Mouse (Mus musculus): Measurements from ENCODE around the gene Ttll11. TPM values are rescaled to one million over a fixed set of nuclear protein-coding genes. Genes with fewer than 3 reads are reported as not detected.

Gene Ttll11
- polyA plus RNA-seq, 1 experiment, result 0.91 TPM

GRCm38 (mm10) chr2:35799073-35799472 lies 180.6 kb downstream of the Ttll11 start:
- H3K27ac ChIP-seq (ENCODE audit: insufficient read depth, low read depth, low read length), result no peak overlapping the region
- H3K4me1 ChIP-seq (ENCODE audit: control insufficient read depth, insufficient read depth, insufficient read length, low read length), result no peaks in the 10 kb centered on the region
- TF ChIP-seq CTCF (IDR thresholded peaks at IDR 0.05; ENCODE audit: extremely low read depth, insufficient read length, insufficient replicate concordance, low read depth, low read length) (no peak), POLR2A (IDR thresholded peaks at IDR 0.05; ENCODE audit: low read depth, low read length) (no peak)
- H3K27me3 ChIP-seq (ENCODE audit: control insufficient read depth, insufficient read depth, low read length), result no peaks in the 10 kb centered on the region
- no peak overlapping the region for H3K4me3 ChIP-seq (ENCODE audit: low read depth, low read length)
- H3K36me3 ChIP-seq (ENCODE audit: control insufficient read depth, insufficient read depth, low read length), result no peaks in the 10 kb centered on the region
- 75% methylated on average over 6 of the region's 6 CpGs for WGBS

GRCm38 (mm10) chr2:35797998-35798397 lies 181.7 kb downstream of the Ttll11 start:
- H3K4me3 ChIP-seq (ENCODE audit: low read depth, low read length), result no peak overlapping the region
- no peak overlapping the region for H3K27ac ChIP-seq (ENCODE audit: insufficient read depth, low read depth, low read length)
- no peaks in the 10 kb centered on the region for H3K27me3 ChIP-seq (ENCODE audit: control insufficient read depth, insufficient read depth, low read length)
- H3K36me3 ChIP-seq (ENCODE audit: control insufficient read depth, insufficient read depth, low read length), result no peaks in the 10 kb centered on the region
- no peaks in the 10 kb centered on the region for H3K4me1 ChIP-seq (ENCODE audit: control insufficient read depth, insufficient read depth, insufficient read length, low read length)
- TF ChIP-seq POLR2A (IDR thresholded peaks at IDR 0.05; ENCODE audit: low read depth, low read length), result no peak
- no peak for TF ChIP-seq CTCF (IDR thresholded peaks at IDR 0.05; ENCODE audit: extremely low read depth, insufficient read length, insufficient replicate concordance, low read depth, low read length)
- 62% methylated on average over 8 of the region's 8 CpGs for WGBS

- Histone ChIP-seq H3K4me1 (ENCODE audit: control insufficient read depth, insufficient read depth, insufficient read length, low read length) (no peaks in the 10 kb centered on the region), H3K36me3 (ENCODE audit: control insufficient read depth, insufficient read depth, low read length) (no peaks in the 10 kb centered on the region), H3K4me3 (ENCODE audit: low read depth, low read length) (no peak overlapping the region), H3K27ac (ENCODE audit: insufficient read depth, low read depth, low read length) (no peak overlapping the region), H3K27me3 (ENCODE audit: control insufficient read depth, insufficient read depth, low read length) (no peaks in the 10 kb centered on the region)
- WGBS, result 87% methylated on average over 27 of the region's 27 CpGs
- TF ChIP-seq POLR2A (IDR thresholded peaks at IDR 0.05; ENCODE audit: low read depth, low read length) (no peak), CTCF (IDR thresholded peaks at IDR 0.05; ENCODE audit: extremely low read depth, insufficient read length, insufficient replicate concordance, low read depth, low read length) (no peak)
Observed at GRCm38 (mm10) chr2:35789362-35790326, 190.1 kb downstream of the Ttll11 start.

- no peak overlapping the region for H3K27ac ChIP-seq (ENCODE audit: insufficient read depth, low read depth, low read length)
- H3K4me1 ChIP-seq (ENCODE audit: control insufficient read depth, insufficient read depth, insufficient read length, low read length), result no peaks in the 10 kb centered on the region
- no peak overlapping the region for H3K4me3 ChIP-seq (ENCODE audit: low read depth, low read length)
- no peaks in the 10 kb centered on the region for H3K27me3 ChIP-seq (ENCODE audit: control insufficient read depth, insufficient read depth, low read length)
- WGBS, result 94% methylated on average over 7 of the region's 7 CpGs
- no peaks in the 10 kb centered on the region for H3K36me3 ChIP-seq (ENCODE audit: control insufficient read depth, insufficient read depth, low read length)
- TF ChIP-seq CTCF (IDR thresholded peaks at IDR 0.05; ENCODE audit: extremely low read depth, insufficient read length, insufficient replicate concordance, low read depth, low read length) (no peak), POLR2A (IDR thresholded peaks at IDR 0.05; ENCODE audit: low read depth, low read length) (no peak)
Observed at GRCm38 (mm10) chr2:35785877-35786276, 193.8 kb downstream of the Ttll11 start.

GRCm38 (mm10) chr2:35783368-35783767 lies 196.3 kb downstream of the Ttll11 start:
- no peaks in the 10 kb centered on the region for H3K36me3 ChIP-seq (ENCODE audit: control insufficient read depth, insufficient read depth, low read length)
- H3K27ac ChIP-seq (ENCODE audit: insufficient read depth, low read depth, low read length), result no peak overlapping the region
- no peak overlapping the region for H3K4me3 ChIP-seq (ENCODE audit: low read depth, low read length)
- 26% methylated on average over 10 of the region's 10 CpGs for WGBS
- TF ChIP-seq POLR2A (IDR thresholded peaks at IDR 0.05; ENCODE audit: low read depth, low read length), result no peak
- TF ChIP-seq CTCF (IDR thresholded peaks at IDR 0.05; ENCODE audit: extremely low read depth, insufficient read length, insufficient replicate concordance, low read depth, low read length), result no peak
- H3K27me3 ChIP-seq (ENCODE audit: control insufficient read depth, insufficient read depth, low read length), result no peaks in the 10 kb centered on the region
- no peaks in the 10 kb centered on the region for H3K4me1 ChIP-seq (ENCODE audit: control insufficient read depth, insufficient read depth, insufficient read length, low read length)

GRCm38 (mm10) chr2:35779266-35779665 lies 200.4 kb downstream of the Ttll11 start:
- no peaks in the 10 kb centered on the region for H3K36me3 ChIP-seq (ENCODE audit: control insufficient read depth, insufficient read depth, low read length)
- no peak for TF ChIP-seq POLR2A (IDR thresholded peaks at IDR 0.05; ENCODE audit: low read depth, low read length)
- TF ChIP-seq CTCF (IDR thresholded peaks at IDR 0.05; ENCODE audit: extremely low read depth, insufficient read length, insufficient replicate concordance, low read depth, low read length), result no peak
- 90% methylated on average over 5 of the region's 5 CpGs for WGBS
- no peak overlapping the region for H3K27ac ChIP-seq (ENCODE audit: insufficient read depth, low read depth, low read length)
- no peak overlapping the region for H3K4me3 ChIP-seq (ENCODE audit: low read depth, low read length)
- H3K27me3 ChIP-seq (ENCODE audit: control insufficient read depth, insufficient read depth, low read length), result no peaks in the 10 kb centered on the region
- no peaks in the 10 kb centered on the region for H3K4me1 ChIP-seq (ENCODE audit: control insufficient read depth, insufficient read depth, insufficient read length, low read length)

- Histone ChIP-seq H3K27ac (ENCODE audit: insufficient read depth, low read depth, low read length) (no peak overlapping the region), H3K4me3 (ENCODE audit: low read depth, low read length) (no peak overlapping the region), H3K36me3 (ENCODE audit: control insufficient read depth, insufficient read depth, low read length) (no peaks in the 10 kb centered on the region), H3K4me1 (ENCODE audit: control insufficient read depth, insufficient read depth, insufficient read length, low read length) (no peaks in the 10 kb centered on the region), H3K27me3 (ENCODE audit: control insufficient read depth, insufficient read depth, low read length) (no peaks in the 10 kb centered on the region)
- TF ChIP-seq POLR2A (IDR thresholded peaks at IDR 0.05; ENCODE audit: low read depth, low read length) (no peak), CTCF (IDR thresholded peaks at IDR 0.05; ENCODE audit: extremely low read depth, insufficient read length, insufficient replicate concordance, low read depth, low read length) (no peak)
- WGBS, result 83% methylated on average over 9 of the region's 9 CpGs
Observed at GRCm38 (mm10) chr2:35776935-35777334, 202.8 kb downstream of the Ttll11 start.
